Mouse (Mus musculus) neural tube, embryonic 10.5 days (tissue): ENCODE measurements around the gene Runx3.
A peak's percentile ranks its signal among the peaks of the same experiment; 100 is the strongest.

ENCODE experiments used
- DNase-seq: peaks from one replicate; pipeline ENCODE4 v3.0.0-alpha.2; 2017; ENCODE audit warnings: low spot score; ENCODE audit errors: extremely low spot score

Runx3 gene

GRCm38 (mm10) chr4:135113656-135114055 is 6.8 kb upstream of the Runx3 start:
- no peak for DNase-seq

- DNase-seq = no peak
These were observed 6.2 kb upstream of the Runx3 start for GRCm38 (mm10) chr4:135114301-135114700.

GRCm38 (mm10) chr4:135115426-135116170 is 4.9 kb upstream of the Runx3 start:
- DNase-seq = no peak

- no peak for DNase-seq
These were observed 4.1 kb upstream of the Runx3 start for GRCm38 (mm10) chr4:135116391-135116790.

- no peak for DNase-seq
These were observed 2.6 kb upstream of the Runx3 start for GRCm38 (mm10) chr4:135117846-135118245.

GRCm38 (mm10) chr4:135118855-135119474 is 1.5 kb upstream of the Runx3 start:
- no peak for DNase-seq

- DNase-seq = no peak
These were observed 3.3 kb downstream of the Runx3 start for GRCm38 (mm10) chr4:135123721-135124120.

- DNase-seq = no peak
These were observed 4.3 kb downstream of the Runx3 start for GRCm38 (mm10) chr4:135124732-135125131.

- no peak for DNase-seq
These were observed 4.7 kb downstream of the Runx3 start for GRCm38 (mm10) chr4:135125152-135125551.

- DNase-seq = no peak
These were observed 5.9 kb downstream of the Runx3 start for GRCm38 (mm10) chr4:135126385-135126784.

- DNase-seq = peak; percentile 50
These were observed 8.5 kb downstream of the Runx3 start for GRCm38 (mm10) chr4:135128841-135129520.

GRCm38 (mm10) chr4:135130156-135130555 is 9.7 kb downstream of the Runx3 start:
- DNase-seq = no peak

GRCm38 (mm10) chr4:135131145-135131544 is 10.7 kb downstream of the Runx3 start:
- DNase-seq = no peak

- no peak for DNase-seq
These were observed 12.3 kb downstream of the Runx3 start for GRCm38 (mm10) chr4:135132797-135133196.

GRCm38 (mm10) chr4:135133711-135134110 is 13.3 kb downstream of the Runx3 start:
- DNase-seq = no peak

GRCm38 (mm10) chr4:135135331-135135730 is 14.9 kb downstream of the Runx3 start:
- DNase-seq = no peak

GRCm38 (mm10) chr4:135136202-135136601 is 15.8 kb downstream of the Runx3 start:
- no peak for DNase-seq

- no peak for DNase-seq
These were observed 16.2 kb downstream of the Runx3 start for GRCm38 (mm10) chr4:135136612-135137011.

GRCm38 (mm10) chr4:135140647-135141515 is 20.4 kb downstream of the Runx3 start:
- no peak for DNase-seq

GRCm38 (mm10) chr4:135141720-135142119 is 21.3 kb downstream of the Runx3 start:
- DNase-seq = no peak

GRCm38 (mm10) chr4:135146734-135147133 is 26.3 kb downstream of the Runx3 start:
- DNase-seq = no peak
